Mouse (Mus musculus): Measurements from ENCODE around the gene Klf12. TPM values are rescaled to one million over a fixed set of nuclear protein-coding genes. Genes with fewer than 3 reads are reported as not detected.
A peak's percentile ranks its signal among the peaks of the same experiment; 100 is the strongest.

Gene Klf12
- polyA plus RNA-seq, 1 experiment from 2014 or later, result 45.1 TPM

GRCm38 (mm10) chr14:100068715-100069114 is 215.8 kb downstream of the Klf12 start:
- no peak for ATAC-seq (replicated peaks)
- no peak overlapping the region for H3K27ac ChIP-seq (replicated peaks)
- H3K36me3 ChIP-seq, result no peaks in the 10 kb centered on the region
- H3K9me3 ChIP-seq, result no peaks in the 10 kb centered on the region
- no peak overlapping the region for H3K4me2 ChIP-seq (replicated peaks)
- WGBS, result 16% methylated on average over 5 of the region's 5 CpGs
- peaks cover 9% of the 10 kb centered on the region; the same call in 1 of the 2 replicates for H3K4me1 ChIP-seq
- no peaks in the 10 kb centered on the region for H3K27me3 ChIP-seq
- no peak overlapping the region for H3K9ac ChIP-seq (replicated peaks)
- no peak overlapping the region for H3K4me3 ChIP-seq

GRCm38 (mm10) chr14:100062516-100062915 is 222.0 kb downstream of the Klf12 start:
- H3K4me3 ChIP-seq, result no peak overlapping the region

GRCm38 (mm10) chr14:100054150-100054549 is 230.3 kb downstream of the Klf12 start:
- Histone ChIP-seq H3K9ac (replicated peaks) (no peak overlapping the region), H3K4me3 (no peak overlapping the region), H3K4me2 (replicated peaks) (no peak overlapping the region), H3K27ac (replicated peaks) (no peak overlapping the region), H3K4me1 (no peaks in the 10 kb centered on the region), H3K36me3 (no peaks in the 10 kb centered on the region), H3K9me3 (no peaks in the 10 kb centered on the region), H3K27me3 (no peaks in the 10 kb centered on the region)
- WGBS, result 74% methylated on average over 2 of the region's 2 CpGs
- no peak for ATAC-seq (replicated peaks)

More at GRCm38 (mm10) chr14:100062516-100062915, 222.0 kb downstream of the Klf12 start:
- Histone ChIP-seq H3K9ac (replicated peaks) (no peak overlapping the region), H3K36me3 (no peaks in the 10 kb centered on the region), H3K9me3 (no peaks in the 10 kb centered on the region), H3K4me2 (replicated peaks) (no peak overlapping the region), H3K4me1 (no peaks in the 10 kb centered on the region), H3K27ac (replicated peaks) (no peak overlapping the region), H3K27me3 (no peaks in the 10 kb centered on the region)
- no peak for ATAC-seq (replicated peaks)
- 96% methylated on average over 1 of the region's 1 CpGs for WGBS

- no peaks in the 10 kb centered on the region for H3K9me3 ChIP-seq
- no peaks in the 10 kb centered on the region for H3K4me1 ChIP-seq
- WGBS, result 77% methylated on average over 4 of the region's 4 CpGs
- no peaks in the 10 kb centered on the region for H3K27me3 ChIP-seq
- H3K4me3 ChIP-seq, result no peak overlapping the region
- no peak overlapping the region for H3K4me2 ChIP-seq (replicated peaks)
- H3K27ac ChIP-seq (replicated peaks), result no peak overlapping the region
- no peak for ATAC-seq (replicated peaks)
- no peaks in the 10 kb centered on the region for H3K36me3 ChIP-seq
- H3K9ac ChIP-seq (replicated peaks), result no peak overlapping the region
Observed at GRCm38 (mm10) chr14:100053456-100053855, 231.0 kb downstream of the Klf12 start.

GRCm38 (mm10) chr14:100052876-100053275 is 231.6 kb downstream of the Klf12 start:
- no peaks in the 10 kb centered on the region for H3K9me3 ChIP-seq
- no peak overlapping the region for H3K4me3 ChIP-seq
- H3K36me3 ChIP-seq, result no peaks in the 10 kb centered on the region
- H3K4me2 ChIP-seq (replicated peaks), result no peak overlapping the region
- no peak overlapping the region for H3K27ac ChIP-seq (replicated peaks)
- WGBS, result 87% methylated on average over 2 of the region's 2 CpGs
- H3K4me1 ChIP-seq, result no peaks in the 10 kb centered on the region
- no peak for ATAC-seq (replicated peaks)
- no peaks in the 10 kb centered on the region for H3K27me3 ChIP-seq
- H3K9ac ChIP-seq (replicated peaks), result no peak overlapping the region

GRCm38 (mm10) chr14:100045431-100045830 is 239.0 kb downstream of the Klf12 start:
- Histone ChIP-seq H3K4me3 (no peak overlapping the region), H3K36me3 (no peaks in the 10 kb centered on the region), H3K27ac (replicated peaks) (no peak overlapping the region), H3K9me3 (no peaks in the 10 kb centered on the region), H3K4me2 (replicated peaks) (no peak overlapping the region), H3K4me1 (no peaks in the 10 kb centered on the region), H3K9ac (replicated peaks) (no peak overlapping the region), H3K27me3 (no peaks in the 10 kb centered on the region)
- no peak for ATAC-seq (replicated peaks)

- ATAC-seq (replicated peaks), result peak; percentile 63
Observed at GRCm38 (mm10) chr14:100041823-100042222, 242.7 kb downstream of the Klf12 start.

GRCm38 (mm10) chr14:100026671-100027070 is 257.8 kb downstream of the Klf12 start:
- no peak overlapping the region for H3K27ac ChIP-seq (replicated peaks)
- 85% methylated on average over 6 of the region's 6 CpGs for WGBS
- no peak for ATAC-seq (replicated peaks)

More at GRCm38 (mm10) chr14:100041823-100042222, 242.7 kb downstream of the Klf12 start:
- WGBS, result 34% methylated on average over 6 of the region's 6 CpGs
- Histone ChIP-seq H3K27me3 (no peaks in the 10 kb centered on the region), H3K27ac (replicated peaks) (no peak overlapping the region), H3K4me3 (no peak overlapping the region), H3K4me2 (replicated peaks) (no peak overlapping the region), H3K9me3 (no peaks in the 10 kb centered on the region), H3K9ac (replicated peaks) (no peak overlapping the region), H3K36me3 (no peaks in the 10 kb centered on the region), H3K4me1 (no peaks in the 10 kb centered on the region)

GRCm38 (mm10) chr14:100017219-100017618 is 267.3 kb downstream of the Klf12 start:
- WGBS, result 87% methylated on average over 2 of the region's 2 CpGs
- ATAC-seq (replicated peaks), result no peak
- peaks cover 5% of the 10 kb centered on the region; the same call in 1 of the 2 replicates for H3K4me1 ChIP-seq
- H3K27me3 ChIP-seq, result no peaks in the 10 kb centered on the region
- no peak overlapping the region for H3K4me3 ChIP-seq
- peaks cover 9% of the 10 kb centered on the region for H3K36me3 ChIP-seq
- no peak overlapping the region for H3K9ac ChIP-seq (replicated peaks)
- H3K27ac ChIP-seq (replicated peaks), result no peak overlapping the region
- no peaks in the 10 kb centered on the region for H3K9me3 ChIP-seq
- H3K4me2 ChIP-seq (replicated peaks), result no peak overlapping the region

More at GRCm38 (mm10) chr14:100026671-100027070, 257.8 kb downstream of the Klf12 start:
- no peaks in the 10 kb centered on the region for H3K4me1 ChIP-seq
- H3K36me3 ChIP-seq, result peaks cover 13% of the 10 kb centered on the region
- H3K4me3 ChIP-seq, result no peak overlapping the region
- H3K9ac ChIP-seq (replicated peaks), result no peak overlapping the region
- no peak overlapping the region for H3K4me2 ChIP-seq (replicated peaks)
- H3K9me3 ChIP-seq, result no peaks in the 10 kb centered on the region
- H3K27me3 ChIP-seq, result no peaks in the 10 kb centered on the region

- ATAC-seq (replicated peaks), result no peak
- no peak overlapping the region for H3K9ac ChIP-seq (replicated peaks)
- no peaks in the 10 kb centered on the region for H3K9me3 ChIP-seq
- peaks cover 5% of the 10 kb centered on the region; the same call in 1 of the 2 replicates for H3K4me1 ChIP-seq
- 75% methylated on average over 5 of the region's 5 CpGs for WGBS
- no peaks in the 10 kb centered on the region for H3K36me3 ChIP-seq
- H3K4me2 ChIP-seq (replicated peaks), result no peak overlapping the region
- no peak overlapping the region for H3K4me3 ChIP-seq
- H3K27me3 ChIP-seq, result no peaks in the 10 kb centered on the region
- H3K27ac ChIP-seq (replicated peaks), result no peak overlapping the region
Observed at GRCm38 (mm10) chr14:100010525-100010924, 274.0 kb downstream of the Klf12 start.

GRCm38 (mm10) chr14:100009790-100010382 is 274.6 kb downstream of the Klf12 start:
- peaks cover 5% of the 10 kb centered on the region; the same call in 1 of the 2 replicates for H3K4me1 ChIP-seq
- H3K4me3 ChIP-seq, result no peak overlapping the region
- ATAC-seq (replicated peaks), result peak; percentile 69
- H3K9me3 ChIP-seq, result no peaks in the 10 kb centered on the region
- no peak overlapping the region for H3K4me2 ChIP-seq (replicated peaks)
- no peaks in the 10 kb centered on the region for H3K36me3 ChIP-seq
- no peaks in the 10 kb centered on the region for H3K27me3 ChIP-seq
- WGBS, result 40% methylated on average over 4 of the region's 4 CpGs
- H3K27ac ChIP-seq (replicated peaks), result no peak overlapping the region
- H3K9ac ChIP-seq (replicated peaks), result no peak overlapping the region

GRCm38 (mm10) chr14:99983510-99983909 is 301.0 kb downstream of the Klf12 start:
- H3K27ac ChIP-seq (replicated peaks), result no peak overlapping the region
- peak; percentile 60; the same call in 1 of the 2 replicates for ATAC-seq (replicated peaks)
- H3K4me2 ChIP-seq (replicated peaks), result no peak overlapping the region
- no peaks in the 10 kb centered on the region for H3K9me3 ChIP-seq
- no peaks in the 10 kb centered on the region for H3K36me3 ChIP-seq
- H3K4me1 ChIP-seq, result peaks cover 10% of the 10 kb centered on the region
- WGBS, result 38% methylated on average over 7 of the region's 7 CpGs
- H3K4me3 ChIP-seq, result no peak overlapping the region
- no peak overlapping the region for H3K9ac ChIP-seq (replicated peaks)
- no peaks in the 10 kb centered on the region for H3K27me3 ChIP-seq

- Histone ChIP-seq H3K9ac (replicated peaks) (no peak overlapping the region), H3K27me3 (no peaks in the 10 kb centered on the region)
Observed at GRCm38 (mm10) chr14:99981209-99981608, 303.3 kb downstream of the Klf12 start.

More at GRCm38 (mm10) chr14:99981209-99981608, 303.3 kb downstream of the Klf12 start:
- ATAC-seq (replicated peaks), result no peak
- Histone ChIP-seq H3K4me3 (no peak overlapping the region), H3K36me3 (no peaks in the 10 kb centered on the region), H3K27ac (replicated peaks) (no peak overlapping the region), H3K4me1 (peaks cover 10% of the 10 kb centered on the region), H3K4me2 (replicated peaks) (no peak overlapping the region), H3K9me3 (no peaks in the 10 kb centered on the region)
- WGBS, result 81% methylated on average over 3 of the region's 3 CpGs

All from forebrain, embryonic 15.5 days (tissue).